Mouse (Mus musculus) MEL (cell line): ENCODE results near the gene S100a10. TPM values are rescaled to one million over a fixed set of nuclear protein-coding genes. Genes with fewer than 3 reads are reported as not detected.

Experiments used
- DNase-seq: peaks from one replicate; pipeline ENCODE4 v3.0.0; 2011; ENCODE audit warnings: low read depth, low spot score
- H3K27ac ChIP-seq: 2 replicates; pipeline ENCODE4 v1.5.1; 2012; ENCODE audit warnings: low read depth, mild to moderate bottlenecking, control low read depth, low read length, moderate library complexity; ENCODE audit not compliant: control insufficient read depth
- H3K27me3 ChIP-seq, 2 experiments: fragments of 150-350 bp in 1 of 2; sonication (generic) in 1 of 2; 2 replicates each; pipeline ENCODE4 v1.6.1; 2012; ENCODE audit warnings: low read length in 2 of 2, mild to moderate bottlenecking in 2 of 2, improper control_type of control experiment in 1 of 2, moderate library complexity in 1 of 2; ENCODE audit not compliant: insufficient read depth in 2 of 2, control insufficient read depth in 1 of 2
- H3K36me3 ChIP-seq, 2 experiments: 2 replicates each; pipeline ENCODE4 v1.6.1; 2012 to 2014; ENCODE audit warnings: low read length in 2 of 2, improper control_type of control experiment in 1 of 2, inconsistent platforms in 1 of 2, mild to moderate bottlenecking in 1 of 2; ENCODE audit not compliant: insufficient read depth in 2 of 2, control insufficient read depth in 1 of 2
- H3K4me1 ChIP-seq, 2 experiments: fragments of 150-350 bp in 1 of 2; sonication (generic) in 1 of 2; 2 replicates each; pipeline ENCODE4 v1.6.1; 2012; ENCODE audit warnings: low read length in 2 of 2, improper control_type of control experiment in 1 of 2, mild to moderate bottlenecking in 1 of 2; ENCODE audit not compliant: insufficient read depth in 2 of 2, control insufficient read depth in 1 of 2
- H3K4me3 ChIP-seq, 2 experiments: fragments of 150-350 bp in 1 of 2; sonication (generic) in 1 of 2; 2 replicates each; pipeline ENCODE4 v1.5.1; 2012; ENCODE audit warnings: low read depth in 2 of 2, low read length in 2 of 2, mild to moderate bottlenecking in 2 of 2, moderate library complexity in 2 of 2, control low read depth in 1 of 2, improper control_type of control experiment in 1 of 2; ENCODE audit not compliant: control insufficient read depth in 1 of 2, insufficient read depth in 1 of 2
- H3K79me2 ChIP-seq: 2 replicates; pipeline ENCODE4 v1.6.1; 2012; ENCODE audit warnings: mild to moderate bottlenecking, low read length, moderate library complexity; ENCODE audit not compliant: control insufficient read depth, poor library complexity, insufficient read depth
- H3K9ac ChIP-seq: 2 replicates; pipeline ENCODE4 v1.6.1; 2012; ENCODE audit warnings: low read depth, mild to moderate bottlenecking, control low read depth, low read length, moderate library complexity; ENCODE audit not compliant: control insufficient read depth, poor library complexity, severe bottlenecking
- H3K9me3 ChIP-seq: fragments of 150-350 bp; sonication (generic); replicated peaks from 2 replicates; pipeline ENCODE4 v1.6.1; 2012; ENCODE audit warnings: mild to moderate bottlenecking, low read length, improper control_type of control experiment, moderate library complexity; ENCODE audit not compliant: insufficient read depth
- CTCF ChIP-seq, 3 experiments: IDR thresholded peaks in 2 of 3; conservative IDR thresholded peaks in 1 of 3; 2 replicates each; pipeline ENCODE4 v1.5.1; 2011 to 2012; ENCODE audit warnings: low read length in 3 of 3, low read depth in 2 of 3, mild to moderate bottlenecking in 2 of 3, improper control_type of control experiment in 1 of 3, inconsistent platforms in 1 of 3, mixed read lengths in 1 of 3, moderate library complexity in 1 of 3; ENCODE audit not compliant: control insufficient read depth in 1 of 3, insufficient read depth in 1 of 3, poor library complexity in 1 of 3, severe bottlenecking in 1 of 3
- E2F4 ChIP-seq: IDR thresholded peaks from 2 replicates; pipeline ENCODE4 v1.6.1; 2011; ENCODE audit warnings: low read depth, low read length, improper control_type of control experiment, borderline replicate concordance
- ELF1 ChIP-seq: IDR thresholded peaks from 2 replicates; pipeline ENCODE4 v1.6.1; 2014; ENCODE audit warnings: low read depth, mild to moderate bottlenecking, inconsistent platforms, low read length, improper control_type of control experiment, moderate library complexity
- EP300 ChIP-seq, 2 experiments: IDR thresholded peaks; 2 replicates each; pipeline ENCODE4 v1.6.1; 2011; ENCODE audit warnings: improper control_type of control experiment in 2 of 2, low read length in 2 of 2, low read depth in 1 of 2, mild to moderate bottlenecking in 1 of 2
- ETS1 ChIP-seq: IDR thresholded peaks from 2 replicates; pipeline ENCODE4 v1.6.1; 2012; ENCODE audit warnings: low read depth, mild to moderate bottlenecking, inconsistent platforms, low read length, improper control_type of control experiment, moderate library complexity
- GABPA ChIP-seq: IDR thresholded peaks from 2 replicates; pipeline ENCODE4 v1.6.1; 2012; ENCODE audit warnings: low read depth, mild to moderate bottlenecking, inconsistent platforms, low read length, improper control_type of control experiment, moderate library complexity
- GATA1 ChIP-seq: IDR thresholded peaks from 2 replicates; pipeline ENCODE4 v1.6.1; 2011; ENCODE audit warnings: low read depth, low read length, improper control_type of control experiment
- JUND ChIP-seq: IDR thresholded peaks from 2 replicates; pipeline ENCODE4 v1.6.1; 2011; ENCODE audit warnings: low read depth, mild to moderate bottlenecking, improper control_type of control experiment, low read length
- KAT2A ChIP-seq: conservative IDR thresholded peaks from 2 replicates; pipeline ENCODE4 v1.6.1; 2012; ENCODE audit warnings: low read depth, low read length, improper control_type of control experiment, inconsistent platforms
- MAFK ChIP-seq: IDR thresholded peaks from 2 replicates; pipeline ENCODE4 v1.6.1; 2011; ENCODE audit warnings: low read depth, mild to moderate bottlenecking, low read length, improper control_type of control experiment, borderline replicate concordance
- MXI1 ChIP-seq: IDR thresholded peaks from 2 replicates; pipeline ENCODE4 v1.6.1; 2011; ENCODE audit warnings: mild to moderate bottlenecking, low read depth, low read length, improper control_type of control experiment
- NELFE ChIP-seq: IDR thresholded peaks from 2 replicates; pipeline ENCODE4 v1.6.1; 2011; ENCODE audit warnings: low read depth, low read length, improper control_type of control experiment
- POLR2A ChIP-seq, 2 experiments: IDR thresholded peaks; 2 replicates each; pipeline ENCODE4 v1.6.1; 2011 to 2012; ENCODE audit warnings: low read length in 2 of 2, mild to moderate bottlenecking in 2 of 2, control low read depth in 1 of 2, improper control_type of control experiment in 1 of 2, low read depth in 1 of 2, moderate library complexity in 1 of 2; ENCODE audit not compliant: control insufficient read depth in 1 of 2, insufficient read depth in 1 of 2, poor library complexity in 1 of 2
- POLR2AphosphoS2 ChIP-seq: IDR thresholded peaks from 2 replicates; pipeline ENCODE4 v1.6.1; 2011; ENCODE audit warnings: low read length, improper control_type of control experiment
- POLR2AphosphoS5 ChIP-seq: IDR thresholded peaks from 2 replicates; pipeline ENCODE4 v1.6.1; 2012; ENCODE audit warnings: low read depth, borderline replicate concordance, mild to moderate bottlenecking, inconsistent platforms, low read length, moderate library complexity, mixed read lengths
- SIN3A ChIP-seq: IDR thresholded peaks from 2 replicates; pipeline ENCODE4 v1.6.1; 2012; ENCODE audit warnings: low read length, improper control_type of control experiment, inconsistent platforms
- SMC3 ChIP-seq: IDR thresholded peaks from 2 replicates; pipeline ENCODE4 v1.6.1; 2011; ENCODE audit warnings: low read depth, low read length, improper control_type of control experiment
- TBP ChIP-seq: IDR thresholded peaks from 2 replicates; pipeline ENCODE4 v1.8.0; 2011; ENCODE audit warnings: low read depth, low read length, improper control_type of control experiment
- TCF12 ChIP-seq: IDR thresholded peaks from 2 replicates; pipeline ENCODE4 v1.6.1; 2014; ENCODE audit warnings: low read depth, mild to moderate bottlenecking, inconsistent platforms, low read length, improper control_type of control experiment, moderate library complexity
- UBTF ChIP-seq: IDR thresholded peaks from 2 replicates; pipeline ENCODE4 v1.6.1; 2012; ENCODE audit warnings: low read depth, mild to moderate bottlenecking, inconsistent platforms, low read length, improper control_type of control experiment, moderate library complexity, borderline replicate concordance; ENCODE audit not compliant: insufficient read depth
- USF2 ChIP-seq, 2 experiments: IDR thresholded peaks; 2 replicates each; pipeline ENCODE4 v1.6.1; 2011 to 2012; ENCODE audit warnings: improper control_type of control experiment in 2 of 2, low read length in 2 of 2, borderline replicate concordance in 1 of 2, inconsistent platforms in 1 of 2, low read depth in 1 of 2, mild to moderate bottlenecking in 1 of 2; ENCODE audit not compliant: insufficient read depth in 1 of 2
- ZKSCAN1 ChIP-seq: IDR thresholded peaks from 2 replicates; pipeline ENCODE4 v1.6.1; 2012; ENCODE audit warnings: low read depth, mild to moderate bottlenecking, inconsistent platforms, low read length, improper control_type of control experiment, moderate library complexity
- ZNF384 ChIP-seq: IDR thresholded peaks from 2 replicates; pipeline ENCODE4 v1.6.1; 2012; ENCODE audit warnings: low read depth, mild to moderate bottlenecking, inconsistent platforms, low read length, improper control_type of control experiment
- polyA plus RNA-seq, 2 experiments: library from polyadenylated mRNA; stranded (reverse) in 1 of 2; unstranded in 1 of 2; fragments of >175 nt in 1 of 2; fragments of >200 nt in 1 of 2; gene quantifications; 2 replicates each; pipeline versions ENCODE4 v1.2.1 to v1.2.4; 2012; ENCODE audit warnings: low replicate concordance in 2 of 2, low read depth in 1 of 2; ENCODE audit not compliant: insufficient read length in 2 of 2, insufficient read depth in 1 of 2, missing spikeins in 1 of 2
- total RNA-seq: library from RNA; depleted of rRNA; stranded (reverse); fragments of 300-350 nt; gene quantifications from 2 replicates; pipeline ENCODE4 v1.2.3, GENCODE M21; 2012

The S100a10 gene
- total and polyA plus RNA-seq, 3 experiments, result 81.1 to 92.5 TPM; not detected in 1

GRCm38 (mm10) chr3:93514628-93515027 is 40.3 kb upstream of the S100a10 start:
- Histone ChIP-seq H3K27ac (no peak overlapping the region), H3K4me3 (no peak overlapping the region)
- no peak for TF ChIP-seq POLR2A (IDR thresholded peaks at IDR 0.05; ENCODE audit: control insufficient read depth in 1 of 2, insufficient read depth in 1 of 2, low read depth in 1 of 2, low read length in 2 of 2, poor library complexity in 1 of 2)
- TF ChIP-seq KAT2A, result no peak
- no peak for TF ChIP-seq ZNF384
- TF ChIP-seq TCF12, result no peak
- TF ChIP-seq TBP, result no peak
- TF ChIP-seq GABPA, result no peak
- no peak for TF ChIP-seq ZKSCAN1
- no peak for TF ChIP-seq E2F4
- TF ChIP-seq, all 39 proteins: peak for 0
- no peaks in the 10 kb centered on the region for H3K9me3 ChIP-seq
- H3K79me2 ChIP-seq, result no peaks in the 10 kb centered on the region
- no peaks in the 10 kb centered on the region for H3K4me1 ChIP-seq
- no peaks in the 10 kb centered on the region for H3K36me3 ChIP-seq
- no peak overlapping the region for H3K9ac ChIP-seq
- no peak for DNase-seq
- H3K27me3 ChIP-seq, result peaks cover 0 to 6% of the 10 kb centered on the region in 2 experiments; a peak in 1 of 4 replicates

- Histone ChIP-seq H3K4me1 (no peaks in the 10 kb centered on the region), H3K27me3 (peaks cover 0 to 2% of the 10 kb centered on the region in 2 experiments; a peak in 1 of 4 replicates), H3K79me2 (no peaks in the 10 kb centered on the region), H3K36me3 (no peaks in the 10 kb centered on the region), H3K9me3 (no peaks in the 10 kb centered on the region), H3K4me3 (no peak overlapping the region), H3K9ac (no peak overlapping the region), H3K27ac (no peak overlapping the region)
- DNase-seq, result no peak
- TF ChIP-seq JUND (no peak), TCF12 (no peak), POLR2AphosphoS2 (no peak), E2F4 (no peak), TBP (no peak), ELF1 (no peak), SMC3 (no peak), MAFK (no peak), USF2 (IDR thresholded peaks at IDR 0.05; ENCODE audit: borderline replicate concordance in 1 of 2, insufficient read depth in 1 of 2, low read depth in 1 of 2, low read length in 2 of 2) (no peak)
Measured at GRCm38 (mm10) chr3:93517343-93517742, 37.5 kb upstream of the S100a10 start.

GRCm38 (mm10) chr3:93519856-93520329 is 35.0 kb upstream of the S100a10 start:
- no peak for DNase-seq
- Histone ChIP-seq H3K9me3 (no peaks in the 10 kb centered on the region), H3K27me3 (no peaks in the 10 kb centered on the region), H3K4me1 (no peaks in the 10 kb centered on the region), H3K79me2 (no peaks in the 10 kb centered on the region), H3K27ac (no peak overlapping the region), H3K4me3 (no peak overlapping the region), H3K9ac (no peak overlapping the region), H3K36me3 (no peaks in the 10 kb centered on the region)
- TF ChIP-seq POLR2AphosphoS5, result no peak
- TF ChIP-seq SIN3A, result no peak
- no peak for TF ChIP-seq CTCF (IDR thresholded peaks at IDR 0.05 in 2 of 3, conservative IDR thresholded peaks at IDR 0.05 in 1 of 3; ENCODE audit: control insufficient read depth in 1 of 3, insufficient read depth in 1 of 3, low read depth in 2 of 3, low read length in 3 of 3, poor library complexity in 1 of 3, severe bottlenecking in 1 of 3)
- TF ChIP-seq UBTF, result no peak
- TF ChIP-seq POLR2A (IDR thresholded peaks at IDR 0.05; ENCODE audit: control insufficient read depth in 1 of 2, insufficient read depth in 1 of 2, low read depth in 1 of 2, low read length in 2 of 2, poor library complexity in 1 of 2), result no peak
- TF ChIP-seq TBP, result no peak
- no peak for TF ChIP-seq ELF1
- TF ChIP-seq NELFE, result no peak
- no peak for TF ChIP-seq KAT2A
- TF ChIP-seq GATA1, result no peak
- TF ChIP-seq POLR2AphosphoS2, result no peak
- no peak for TF ChIP-seq MXI1
- no peak for TF ChIP-seq EP300 (IDR thresholded peaks at IDR 0.05; ENCODE audit: low read depth in 1 of 2, low read length in 2 of 2)
- TF ChIP-seq ETS1, result no peak
- TF ChIP-seq GABPA, result no peak
- TF ChIP-seq E2F4, result no peak
